Comparison of ENCODE assay signal across 9 mouse cellular contexts in genomic region chr16:57755241-57755640, GRCm38 (mm10). TPM values are rescaled to one million over a fixed set of nuclear protein-coding genes. Genes with fewer than 3 reads are reported as not detected.
A peak's percentile ranks its signal among the peaks of the same experiment; 100 is the strongest.
DNase-seq lines count a peak whose midpoint lies in the region; ATAC-seq and TF ChIP-seq lines count a peak whose summit lies in the region.
"Had no signal": no experiment of that assay in that cellular context is flagged by ENCODE, and none has a peak within 500 bp of the region (broad histone marks: within the 10 kb centered on the region; RNA-seq: fewer than 3 reads in every experiment).

No protein-coding gene starts in this region.

- peak overlapping the region; percentile 85 for H3K4me2 ChIP-seq in embryonic facial prominence, embryonic 13.5 days
- H3K4me2 ChIP-seq in heart, embryonic 13.5 days: peak overlapping the region; percentile 90
- peak overlapping the region; percentile 51 for H3K4me2 ChIP-seq in liver, postnatal 0 days (ENCODE audit: low read depth, low read length)
- H3K4me2 ChIP-seq in stomach, embryonic 16.5 days (ENCODE audit: low read depth, low read length): peak overlapping the region; percentile 81

- H3K9me3 ChIP-seq in embryonic facial prominence, embryonic 13.5 days: no peaks in the 10 kb centered on the region
- no peaks in the 10 kb centered on the region for H3K9me3 ChIP-seq in heart, embryonic 13.5 days
- H3K9me3 ChIP-seq in liver, postnatal 0 days (ENCODE audit: low read length): no peaks in the 10 kb centered on the region
- no peaks in the 10 kb centered on the region for H3K9me3 ChIP-seq in stomach, embryonic 16.5 days (replicated peaks; ENCODE audit: control insufficient read depth, low read length)

- 0 out of 2 replicates have a peak, but pooled peaks have one; percentile 5 for TF ChIP-seq CTCF in layer of hippocampus, adult 2 months (conservative IDR thresholded peaks at IDR 0.05)
- TF ChIP-seq CTCF in liver, postnatal 0 days (IDR thresholded peaks at IDR 0.05; ENCODE audit: low read depth): no peak

- no peaks in the 10 kb centered on the region for H3K27me3 ChIP-seq in embryonic facial prominence, embryonic 13.5 days
- H3K27me3 ChIP-seq in heart, embryonic 13.5 days (replicated peaks): peaks cover 4% of the 10 kb centered on the region; the same call in 1 of the 2 replicates
- H3K27me3 ChIP-seq in liver, postnatal 0 days (ENCODE audit: insufficient read depth, low read length): peaks cover 11% of the 10 kb centered on the region; the same call in 1 of the 2 replicates
- no peaks in the 10 kb centered on the region for H3K27me3 ChIP-seq in stomach, embryonic 16.5 days (ENCODE audit: control insufficient read depth, insufficient read depth, low read length)

- peaks cover 31% of the 10 kb centered on the region for H3K4me1 ChIP-seq in embryonic facial prominence, embryonic 13.5 days
- peaks cover 25% of the 10 kb centered on the region for H3K4me1 ChIP-seq in heart, embryonic 13.5 days
- no peaks in the 10 kb centered on the region for H3K4me1 ChIP-seq in liver, postnatal 0 days (ENCODE audit: insufficient read depth)
- 0 out of 2 replicates have a peak, but pooled peaks cover 9% of the 10 kb centered on the region for H3K4me1 ChIP-seq in stomach, embryonic 16.5 days (ENCODE audit: control insufficient read depth, insufficient read depth, low read length)

- peak overlapping the region; percentile 4; the same call in 1 of the 2 replicates for H3K27ac ChIP-seq in embryonic facial prominence, embryonic 13.5 days
- no peak overlapping the region for H3K27ac ChIP-seq in heart, embryonic 13.5 days (replicated peaks)
- H3K27ac ChIP-seq in layer of hippocampus, adult 2 months: 0 out of 2 replicates have a peak overlapping the region, but pooled peaks have one; percentile 33
- no peak overlapping the region for H3K27ac ChIP-seq in liver, postnatal 0 days (ENCODE audit: low read depth)
- no peak overlapping the region for H3K27ac ChIP-seq in stomach, embryonic 16.5 days (ENCODE audit: low read length)
- H3K27ac ChIP-seq: macrophage had no signal

- peak; percentile 64 for DNase-seq in right cerebral cortex, adult 18-20 months
- no peak for DNase-seq in right cerebral cortex, postnatal 4 days
- no peak for DNase-seq in layer of hippocampus, adult 2 months (ENCODE audit: low spot score in 2 of 2)
- no peak for DNase-seq in liver, postnatal 0 days

- peak overlapping the region; percentile 70 for H3K9ac ChIP-seq in embryonic facial prominence, embryonic 13.5 days
- peak overlapping the region; percentile 73 for H3K9ac ChIP-seq in heart, embryonic 13.5 days
- no peak overlapping the region for H3K9ac ChIP-seq in liver, postnatal 0 days (replicated peaks)
- peak overlapping the region; percentile 67 for H3K9ac ChIP-seq in stomach, embryonic 16.5 days (ENCODE audit: low read length)

- ATAC-seq in embryonic facial prominence, embryonic 13.5 days (ENCODE audit: insufficient number of reproducible peaks, insufficient read depth, low FRiP score, low TSS enrichment, low read depth): no peak
- ATAC-seq in heart, embryonic 13.5 days (ENCODE audit: extremely low read depth, insufficient number of reproducible peaks, low FRiP score, low TSS enrichment): no peak
- no peak for ATAC-seq in liver, postnatal 0 days
- ATAC-seq in stomach, embryonic 16.5 days (ENCODE audit: insufficient read depth, low FRiP score): peak; percentile 66; the same call in 1 of the 2 replicates
- no peak for ATAC-seq in erythroblast, adult 5-6 weeks (replicated peaks; ENCODE audit: low FRiP score, poor library complexity, severe bottlenecking)

- peak overlapping the region; percentile 49 for H3K4me3 ChIP-seq in embryonic facial prominence, embryonic 13.5 days
- peak overlapping the region; percentile 61 for H3K4me3 ChIP-seq in heart, embryonic 13.5 days
- peak overlapping the region; percentile 49 for H3K4me3 ChIP-seq in layer of hippocampus, adult 2 months
- H3K4me3 ChIP-seq in liver, postnatal 0 days (ENCODE audit: low read depth, low read length): no peak overlapping the region
- H3K4me3 ChIP-seq in stomach, embryonic 16.5 days (replicated peaks; ENCODE audit: low read length): peak overlapping the region; percentile 51

- no peak for TF ChIP-seq EP300 in liver, postnatal 0 days (IDR thresholded peaks at IDR 0.05; ENCODE audit: low read depth)

- H3K36me3 ChIP-seq in embryonic facial prominence, embryonic 13.5 days: no peaks in the 10 kb centered on the region
- no peaks in the 10 kb centered on the region for H3K36me3 ChIP-seq in heart, embryonic 13.5 days
- H3K36me3 ChIP-seq in liver, postnatal 0 days (replicated peaks; ENCODE audit: insufficient read depth, low read length): no peaks in the 10 kb centered on the region
- no peaks in the 10 kb centered on the region for H3K36me3 ChIP-seq in stomach, embryonic 16.5 days (ENCODE audit: control insufficient read depth, insufficient read depth, low read length)

- WGBS in embryonic facial prominence, embryonic 13.5 days: 15% methylated on average over 12 of the region's 12 CpGs
- 20% methylated on average over 12 of the region's 12 CpGs for WGBS in heart, embryonic 13.5 days
- 23% methylated on average over 12 of the region's 12 CpGs for WGBS in liver, postnatal 0 days (ENCODE audit: insufficient replicate concordance)
- 12% methylated on average over 12 of the region's 12 CpGs for WGBS in stomach, embryonic 16.5 days

RNA-seq across cellular contexts. Expression of gene Col8a1, which starts 0.7 kb away (rescaled TPM):
- 39.7 and 49.8 TPM in 2 replicates for polyA plus RNA-seq in embryonic facial prominence, embryonic 13.5 days (2015; fragmentation: Nextera tagmentation; extraction: Ambion mirVana)
- polyA plus RNA-seq in heart, embryonic 13.5 days (2015; fragmentation: Nextera tagmentation; extraction: Ambion mirVana): 1.8 and 2.0 TPM in 2 replicates
- total RNA-seq in layer of hippocampus, adult 2 months (2021): under 1 TPM; 0.34 to 0.69 TPM
- polyA plus RNA-seq in liver, postnatal 0 days (2015; fragmentation: Nextera tagmentation; extraction: Ambion mirVana): 0.04 and 0.06 TPM in 2 replicates
- polyA plus RNA-seq in stomach, embryonic 16.5 days (2015; fragmentation: Nextera tagmentation; extraction: Ambion mirVana): 15.6 and 15.8 TPM in 2 replicates
- not detected in 2 replicates for total RNA-seq in erythroblast, adult 5-6 weeks (2015; ENCODE audit: low replicate concordance)
- 0.56 TPM in 1 of 2 replicates, not detected in the other for total RNA-seq in erythroblast, adult 5-6 weeks (2017; ENCODE audit: low replicate concordance)

Comparison
In these comparisons a context has a peak if more than half of its experiments do, and no peak if none do; other contexts are left out.
1. H3K27ac ChIP-seq: peak in embryonic facial prominence, embryonic 13.5 days (single experiment) and layer of hippocampus, adult 2 months (single experiment); none in heart, embryonic 13.5 days (single experiment), liver, postnatal 0 days (single experiment) and stomach, embryonic 16.5 days (single experiment).
2. Peak in every context shown above with its lines, with median percentiles within 50 percentile points of each other: H3K4me2 ChIP-seq.